Mouse (Mus musculus): ENCODE data around the gene Exoc3l4. TPM values are rescaled to one million over a fixed set of nuclear protein-coding genes. Genes with fewer than 3 reads are reported as not detected.
A peak's percentile ranks its signal among the peaks of the same experiment; 100 is the strongest.

The Exoc3l4 gene
- polyA plus RNA-seq, 1 experiment from 2014 or later, result 8.0 TPM

- Histone ChIP-seq H3K4me1 (replicated peaks) (peaks cover 38% of the 10 kb centered on the region), H3K9me3 (replicated peaks) (no peaks in the 10 kb centered on the region), H3K4me3 (peak overlapping the region; percentile 51), H3K4me2 (peak overlapping the region; percentile 83), H3K36me3 (no peaks in the 10 kb centered on the region), H3K27me3 (peaks cover 16% of the 10 kb centered on the region), H3K9ac (peak overlapping the region; percentile 63), H3K27ac (peak overlapping the region; percentile 85)
- 12% methylated on average over 12 of the region's 12 CpGs for WGBS
- ATAC-seq (replicated peaks; ENCODE audit: insufficient number of reproducible peaks, insufficient read depth, low FRiP score, low read depth), result peak; percentile 23
Measured at GRCm38 (mm10) chr12:111412581-111413284, 4.1 kb upstream of the Exoc3l4 start.

- Histone ChIP-seq H3K4me3 (peak overlapping the region; percentile 51), H3K36me3 (no peaks in the 10 kb centered on the region), H3K4me1 (replicated peaks) (peaks cover 38% of the 10 kb centered on the region), H3K4me2 (peak overlapping the region; percentile 83), H3K27ac (peak overlapping the region; percentile 85), H3K9me3 (replicated peaks) (no peaks in the 10 kb centered on the region), H3K27me3 (peaks cover 11% of the 10 kb centered on the region; the same call in 1 of the 2 replicates), H3K9ac (peak overlapping the region; percentile 63)
- 2% methylated on average over 21 of the region's 21 CpGs for WGBS
- peak; percentile 82 for ATAC-seq (replicated peaks; ENCODE audit: insufficient number of reproducible peaks, insufficient read depth, low FRiP score, low read depth)
Measured at GRCm38 (mm10) chr12:111413300-111413699, 3.5 kb upstream of the Exoc3l4 start.

GRCm38 (mm10) chr12:111419918-111420317, 3.1 kb downstream of the Exoc3l4 start:
- ATAC-seq (replicated peaks; ENCODE audit: insufficient number of reproducible peaks, insufficient read depth, low FRiP score, low read depth), result no peak
- Histone ChIP-seq H3K4me1 (replicated peaks) (peaks cover 45% of the 10 kb centered on the region), H3K4me2 (no peak overlapping the region), H3K9me3 (replicated peaks) (no peaks in the 10 kb centered on the region), H3K4me3 (no peak overlapping the region), H3K27me3 (peaks cover 44% of the 10 kb centered on the region), H3K27ac (no peak overlapping the region), H3K9ac (no peak overlapping the region), H3K36me3 (no peaks in the 10 kb centered on the region)
- WGBS, result 73% methylated on average over 5 of the region's 5 CpGs

- no peaks in the 10 kb centered on the region for H3K9me3 ChIP-seq (replicated peaks)
- peak overlapping the region; percentile 25; the same call in 1 of the 2 replicates for H3K9ac ChIP-seq
- WGBS, result 19% methylated on average over 7 of the region's 7 CpGs
- no peak overlapping the region for H3K4me3 ChIP-seq
- H3K27ac ChIP-seq, result peak overlapping the region; percentile 53
- peaks cover 55% of the 10 kb centered on the region for H3K4me1 ChIP-seq (replicated peaks)
- peaks cover 54% of the 10 kb centered on the region for H3K27me3 ChIP-seq
- no peak; the same call in 1 of the 2 replicates for ATAC-seq (replicated peaks; ENCODE audit: insufficient number of reproducible peaks, insufficient read depth, low FRiP score, low read depth)
- no peaks in the 10 kb centered on the region for H3K36me3 ChIP-seq
- H3K4me2 ChIP-seq, result peak overlapping the region; percentile 49
Measured at GRCm38 (mm10) chr12:111420946-111421709, 4.3 kb downstream of the Exoc3l4 start.

- Histone ChIP-seq H3K27me3 (peaks cover 63% of the 10 kb centered on the region), H3K4me1 (replicated peaks) (peaks cover 45% of the 10 kb centered on the region)
- ATAC-seq (replicated peaks; ENCODE audit: insufficient number of reproducible peaks, insufficient read depth, low FRiP score, low read depth), result no peak
Measured at GRCm38 (mm10) chr12:111422852-111423251, 6.0 kb downstream of the Exoc3l4 start.

GRCm38 (mm10) chr12:111423570-111424129, 6.8 kb downstream of the Exoc3l4 start:
- Histone ChIP-seq H3K9me3 (replicated peaks) (no peaks in the 10 kb centered on the region), H3K4me3 (peak overlapping the region; percentile 31), H3K9ac (no peak overlapping the region), H3K36me3 (no peaks in the 10 kb centered on the region), H3K27ac (no peak overlapping the region), H3K4me1 (replicated peaks) (peaks cover 51% of the 10 kb centered on the region), H3K27me3 (peaks cover 69% of the 10 kb centered on the region), H3K4me2 (peak overlapping the region; percentile 54)
- ATAC-seq (replicated peaks; ENCODE audit: insufficient number of reproducible peaks, insufficient read depth, low FRiP score, low read depth), result no peak
- 21% methylated on average over 43 of the region's 43 CpGs for WGBS

More at GRCm38 (mm10) chr12:111422852-111423251, 6.0 kb downstream of the Exoc3l4 start:
- Histone ChIP-seq H3K27ac (no peak overlapping the region), H3K9me3 (replicated peaks) (no peaks in the 10 kb centered on the region), H3K36me3 (no peaks in the 10 kb centered on the region), H3K9ac (no peak overlapping the region), H3K4me3 (no peak overlapping the region), H3K4me2 (no peak overlapping the region)
- 69% methylated on average over 5 of the region's 5 CpGs for WGBS

GRCm38 (mm10) chr12:111424547-111424946, 7.7 kb downstream of the Exoc3l4 start:
- 34% methylated on average over 9 of the region's 9 CpGs for WGBS
- no peak for ATAC-seq (replicated peaks; ENCODE audit: insufficient number of reproducible peaks, insufficient read depth, low FRiP score, low read depth)
- peaks cover 59% of the 10 kb centered on the region for H3K4me1 ChIP-seq (replicated peaks)

GRCm38 (mm10) chr12:111425258-111425657, 8.4 kb downstream of the Exoc3l4 start:
- Histone ChIP-seq H3K36me3 (no peaks in the 10 kb centered on the region), H3K9ac (no peak overlapping the region), H3K4me3 (no peak overlapping the region), H3K27ac (no peak overlapping the region), H3K27me3 (peaks cover 74% of the 10 kb centered on the region), H3K9me3 (replicated peaks) (no peaks in the 10 kb centered on the region), H3K4me1 (replicated peaks) (peaks cover 61% of the 10 kb centered on the region), H3K4me2 (no peak overlapping the region)
- no peak for ATAC-seq (replicated peaks; ENCODE audit: insufficient number of reproducible peaks, insufficient read depth, low FRiP score, low read depth)
- 2% methylated on average over 15 of the region's 15 CpGs for WGBS

More at GRCm38 (mm10) chr12:111424547-111424946, 7.7 kb downstream of the Exoc3l4 start:
- no peak overlapping the region for H3K27ac ChIP-seq
- H3K9me3 ChIP-seq (replicated peaks), result no peaks in the 10 kb centered on the region
- no peak overlapping the region for H3K4me3 ChIP-seq
- no peak overlapping the region for H3K9ac ChIP-seq
- no peaks in the 10 kb centered on the region for H3K36me3 ChIP-seq
- H3K27me3 ChIP-seq, result peaks cover 70% of the 10 kb centered on the region
- H3K4me2 ChIP-seq, result no peak overlapping the region

GRCm38 (mm10) chr12:111425789-111426460, 9.1 kb downstream of the Exoc3l4 start:
- H3K9me3 ChIP-seq (replicated peaks), result no peaks in the 10 kb centered on the region
- peaks cover 76% of the 10 kb centered on the region for H3K27me3 ChIP-seq
- peaks cover 61% of the 10 kb centered on the region for H3K4me1 ChIP-seq (replicated peaks)
- no peak overlapping the region; the same call in 1 of the 2 replicates for H3K4me2 ChIP-seq
- no peak overlapping the region for H3K9ac ChIP-seq
- H3K36me3 ChIP-seq, result no peaks in the 10 kb centered on the region
- H3K27ac ChIP-seq, result no peak overlapping the region
- H3K4me3 ChIP-seq, result no peak overlapping the region
- peak; percentile 28 for ATAC-seq (replicated peaks; ENCODE audit: insufficient number of reproducible peaks, insufficient read depth, low FRiP score, low read depth)
- 18% methylated on average over 29 of the region's 29 CpGs for WGBS

- Histone ChIP-seq H3K4me1 (replicated peaks) (peaks cover 62% of the 10 kb centered on the region), H3K9me3 (replicated peaks) (no peaks in the 10 kb centered on the region), H3K27me3 (peaks cover 69% of the 10 kb centered on the region), H3K4me2 (no peak overlapping the region), H3K36me3 (no peaks in the 10 kb centered on the region), H3K4me3 (no peak overlapping the region), H3K27ac (no peak overlapping the region), H3K9ac (no peak overlapping the region)
- WGBS, result 49% methylated on average over 12 of the region's 12 CpGs
- ATAC-seq (replicated peaks; ENCODE audit: insufficient number of reproducible peaks, insufficient read depth, low FRiP score, low read depth), result no peak
Measured at GRCm38 (mm10) chr12:111427438-111428113, 10.8 kb downstream of the Exoc3l4 start.
